Mouse (Mus musculus): ENCODE measurements around the gene Actr2. TPM values are rescaled to one million over a fixed set of nuclear protein-coding genes. Genes with fewer than 3 reads are reported as not detected.

The Actr2 gene
- total and polyA plus RNA-seq, 2 experiments from 2014 or later: 70.4 to 193 TPM

GRCm38 (mm10) chr11:20013366-20013765 is 99.3 kb downstream of the Actr2 start:
- ATAC-seq (ENCODE audit: low FRiP score) (no peak), DNase-seq (ENCODE audit: low spot score) (no peak)
- H3K4me3 ChIP-seq (ENCODE audit: low read depth, low read length): no peak overlapping the region
- no peak overlapping the region for H3K27ac ChIP-seq (ENCODE audit: low read depth, low read length)
- H3K9ac ChIP-seq (replicated peaks; ENCODE audit: low read length, poor library complexity, severe bottlenecking): no peak overlapping the region
- WGBS: 98% methylated on average over 3 of the region's 3 CpGs
- H3K36me3 ChIP-seq (ENCODE audit: insufficient read depth, low read length): peaks cover 22% of the 10 kb centered on the region
- H3K27me3 ChIP-seq (ENCODE audit: insufficient read depth, low read length): no peaks in the 10 kb centered on the region
- H3K4me2 ChIP-seq (ENCODE audit: low read depth, low read length, poor library complexity, severe bottlenecking): no peak overlapping the region
- no peak for TF ChIP-seq CTCF (IDR thresholded peaks at IDR 0.05)
- H3K4me1 ChIP-seq (ENCODE audit: insufficient read depth, low read length): no peaks in the 10 kb centered on the region
- H3K9me3 ChIP-seq (ENCODE audit: low read length): peaks cover 5% of the 10 kb centered on the region; the same call in 1 of the 2 replicates

Other genes with a start within 250 kb of the Actr2 start
- gene Spred2, start 188.5 kb downstream of the Actr2 start, total RNA-seq (2014; rRNA removed): 12.9 and 17.0 TPM in 2 replicates
- 5.7 and 6.2 TPM in 2 replicates for gene Spred2, start 188.5 kb downstream of the Actr2 start, polyA plus RNA-seq (2015; fragmentation: Nextera tagmentation; extraction: Ambion mirVana)
- gene Rab1a, start 88.5 kb upstream of the Actr2 start, total RNA-seq (2014; rRNA removed): 112 and 123 TPM in 2 replicates
- gene Rab1a, start 88.5 kb upstream of the Actr2 start, polyA plus RNA-seq (2015; fragmentation: Nextera tagmentation; extraction: Ambion mirVana): 285 and 300 TPM in 2 replicates
- gene Cep68, start 136.5 kb upstream of the Actr2 start, total RNA-seq (2014; rRNA removed): 40.7 and 45.5 TPM in 2 replicates
- 21.1 and 23.5 TPM in 2 replicates for gene Cep68, start 136.5 kb upstream of the Actr2 start, polyA plus RNA-seq (2015; fragmentation: Nextera tagmentation; extraction: Ambion mirVana)
- 177 and 180 TPM in 2 replicates for gene Slc1a4, start 219.8 kb upstream of the Actr2 start, total RNA-seq (2014; rRNA removed)
- gene Slc1a4, start 219.8 kb upstream of the Actr2 start, polyA plus RNA-seq (2015; fragmentation: Nextera tagmentation; extraction: Ambion mirVana): 70.3 and 76.5 TPM in 2 replicates

All from midbrain, postnatal 0 days (tissue).